Mouse (Mus musculus): Measurements from ENCODE around the gene Pip5k1c. TPM values are rescaled to one million over a fixed set of nuclear protein-coding genes. Genes with fewer than 3 reads are reported as not detected.

Pip5k1c gene
- total RNA-seq, 4 experiments from 2014 or later: 18.5 to 22.8 (median 21.9) TPM

GRCm38 (mm10) chr10:81322444-81322843 lies 29.7 kb downstream of the Pip5k1c start:
- no peak for DNase-seq (ENCODE audit: low spot score in 2 of 2)

GRCm38 (mm10) chr10:81323141-81323775 lies 30.5 kb downstream of the Pip5k1c start:
- no peak for DNase-seq (ENCODE audit: low spot score in 2 of 2)

- DNase-seq (ENCODE audit: low spot score in 2 of 2): no peak
These were observed 31.2 kb downstream of the Pip5k1c start for GRCm38 (mm10) chr10:81323791-81324530.

GRCm38 (mm10) chr10:81325176-81325575 lies 32.4 kb downstream of the Pip5k1c start:
- no peak for DNase-seq (ENCODE audit: low spot score in 2 of 2)

GRCm38 (mm10) chr10:81325781-81326180 lies 33.0 kb downstream of the Pip5k1c start:
- no peak for DNase-seq (ENCODE audit: low spot score in 2 of 2)

- DNase-seq (ENCODE audit: low spot score in 2 of 2): no peak
These were observed 34.1 kb downstream of the Pip5k1c start for GRCm38 (mm10) chr10:81326858-81327257.

- no peak for DNase-seq (ENCODE audit: low spot score in 2 of 2)
These were observed 35.2 kb downstream of the Pip5k1c start for GRCm38 (mm10) chr10:81327959-81328358.

- DNase-seq (ENCODE audit: low spot score in 2 of 2): no peak
These were observed 35.6 kb downstream of the Pip5k1c start, which contains the start of gene Tbxa2r for GRCm38 (mm10) chr10:81328386-81328785. Tbxa2r (plus strand) TSS chr10:81328731.

- DNase-seq (ENCODE audit: low spot score in 2 of 2): no peak
These were observed 36.6 kb downstream of the Pip5k1c start for GRCm38 (mm10) chr10:81329194-81329975.

GRCm38 (mm10) chr10:81330007-81330406 lies 37.2 kb downstream of the Pip5k1c start:
- DNase-seq (ENCODE audit: low spot score in 2 of 2): peak in 1 of 2 experiments; percentile 52

GRCm38 (mm10) chr10:81332277-81332676 lies 39.5 kb downstream of the Pip5k1c start:
- no peak for DNase-seq (ENCODE audit: low spot score in 2 of 2)

GRCm38 (mm10) chr10:81334324-81334723 lies 41.6 kb downstream of the Pip5k1c start:
- no peak for DNase-seq (ENCODE audit: low spot score in 2 of 2)

GRCm38 (mm10) chr10:81335393-81336340 lies 42.9 kb downstream of the Pip5k1c start:
- no peak for DNase-seq (ENCODE audit: low spot score in 2 of 2)

GRCm38 (mm10) chr10:81336558-81336957 lies 43.8 kb downstream of the Pip5k1c start:
- DNase-seq (ENCODE audit: low spot score in 2 of 2): no peak

- DNase-seq (ENCODE audit: low spot score in 2 of 2): no peak
These were observed 48.0 kb downstream of the Pip5k1c start for GRCm38 (mm10) chr10:81340551-81341332.

- DNase-seq (ENCODE audit: low spot score in 2 of 2): no peak
These were observed 48.7 kb downstream of the Pip5k1c start for GRCm38 (mm10) chr10:81341333-81341949.

- no peak for DNase-seq (ENCODE audit: low spot score in 2 of 2)
These were observed 50.1 kb downstream of the Pip5k1c start, which contains the start of gene Gipc3 for GRCm38 (mm10) chr10:81342686-81343505. Gipc3 (minus strand) TSS chr10:81343266.

GRCm38 (mm10) chr10:81344421-81345161 lies 51.8 kb downstream of the Pip5k1c start:
- DNase-seq (ENCODE audit: low spot score in 2 of 2): no peak

Measured in gastrocnemius, adult 8-10 months (tissue).